14 mouse cellular contexts compared by ENCODE assay signal in genomic region chr4:45672262-45673076, GRCm38 (mm10).
DNase-seq lines count a peak whose midpoint lies in the region; ATAC-seq and TF ChIP-seq lines count a peak whose summit lies in the region.
"Had no signal": no experiment of that assay in that cellular context is flagged by ENCODE, and none has a peak within 500 bp of the region (broad histone marks: within the 10 kb centered on the region; RNA-seq: fewer than 3 reads in every experiment).

No protein-coding gene starts in this region.

- intact Hi-C loops in left cerebral cortex, postnatal 25 days (cut with DNase I) = no loop called here

- H3K27ac ChIP-seq in forebrain, embryonic 11.5 days (ENCODE audit: low read depth, low read length) = peak overlapping the region; percentile 38; the same call in 1 of the 2 replicates
- H3K27ac ChIP-seq in forebrain, embryonic 10.5 days = no peak overlapping the region
- peak overlapping the region; percentile 75 for H3K27ac ChIP-seq in forebrain, embryonic 14.5 days (ENCODE audit: low read depth, low read length)
- peak overlapping the region; percentile 60 for H3K27ac ChIP-seq in midbrain, embryonic 16.5 days (ENCODE audit: low read length)
- H3K27ac ChIP-seq in layer of hippocampus, adult 2 months = no peak overlapping the region
- H3K27ac ChIP-seq: embryonic facial prominence, embryonic 15.5 days; left cerebral cortex, adult 2 months had no signal

- ATAC-seq in forebrain, embryonic 11.5 days (replicated peaks; ENCODE audit: low FRiP score) = no peak
- peak; percentile 37; the same call in 1 of the 2 replicates for ATAC-seq in forebrain, embryonic 14.5 days
- ATAC-seq in midbrain, embryonic 16.5 days = peak; percentile 67
- ATAC-seq: intestine, postnatal 0 days had no signal

- no peaks in the 10 kb centered on the region; the same call in 1 of the 2 replicates for H3K27me3 ChIP-seq in forebrain, embryonic 11.5 days (ENCODE audit: control insufficient read depth, insufficient read depth, low read length)
- peaks cover 33% of the 10 kb centered on the region for H3K27me3 ChIP-seq in forebrain, embryonic 10.5 days (ENCODE audit: poor library complexity, severe bottlenecking)
- no peaks in the 10 kb centered on the region for H3K27me3 ChIP-seq in forebrain, embryonic 14.5 days (replicated peaks; ENCODE audit: control insufficient read depth, insufficient read depth, low read length)
- H3K27me3 ChIP-seq in midbrain, embryonic 16.5 days (ENCODE audit: control insufficient read depth, insufficient read depth, low read depth, low read length) = no peaks in the 10 kb centered on the region

- peaks cover 4% of the 10 kb centered on the region; the same call in 1 of the 2 replicates for H3K4me1 ChIP-seq in forebrain, embryonic 11.5 days (replicated peaks; ENCODE audit: control insufficient read depth, insufficient read depth, low read length)
- peaks cover 25% of the 10 kb centered on the region for H3K4me1 ChIP-seq in forebrain, embryonic 10.5 days
- peaks cover 21% of the 10 kb centered on the region for H3K4me1 ChIP-seq in forebrain, embryonic 14.5 days (ENCODE audit: control insufficient read depth, insufficient read depth, low read length)
- H3K4me1 ChIP-seq in midbrain, embryonic 16.5 days (ENCODE audit: control insufficient read depth, insufficient read depth, low read length) = peaks cover 23% of the 10 kb centered on the region
- H3K4me1 ChIP-seq: embryonic facial prominence, embryonic 15.5 days had no signal

- no peak overlapping the region for H3K4me2 ChIP-seq in forebrain, embryonic 11.5 days (ENCODE audit: low read depth, low read length, severe bottlenecking)
- H3K4me2 ChIP-seq in forebrain, embryonic 14.5 days (ENCODE audit: low read length) = no peak overlapping the region
- peak overlapping the region; percentile 19; the same call in 1 of the 2 replicates for H3K4me2 ChIP-seq in midbrain, embryonic 16.5 days (ENCODE audit: low read length)
- H3K4me2 ChIP-seq: embryonic facial prominence, embryonic 15.5 days had no signal

- 46% methylated on average over 16 of the region's 16 CpGs for WGBS in forebrain, embryonic 11.5 days
- WGBS in forebrain, embryonic 10.5 days = 45% methylated on average over 16 of the region's 16 CpGs
- WGBS in forebrain, embryonic 14.5 days = 32% methylated on average over 16 of the region's 16 CpGs
- WGBS in midbrain, embryonic 16.5 days = 27% methylated on average over 16 of the region's 16 CpGs

- no peak for DNase-seq in forebrain, embryonic 11.5 days (ENCODE audit: low spot score)
- DNase-seq in forebrain, embryonic 10.5 days (ENCODE audit: extremely low spot score, low spot score) = no peak
- DNase-seq in forebrain, embryonic 14.5 days (ENCODE audit: low spot score) = peak; percentile 39
- DNase-seq in thymus, postnatal 25 days = peak; percentile 38
- DNase-seq in layer of hippocampus, adult 2 months (ENCODE audit: low spot score in 2 of 2) = no peak
- no peak for DNase-seq in left cerebral cortex, postnatal 25 days (ENCODE audit: low spot score in 2 of 2)
- DNase-seq in ovary, postnatal 10 days (ENCODE audit: low spot score) = no peak
- DNase-seq: cerebellum, adult 2 months; kidney, postnatal 36 days had no signal

- H3K9me3 ChIP-seq in forebrain, embryonic 11.5 days (ENCODE audit: control insufficient read depth, low read length) = no peaks in the 10 kb centered on the region
- H3K9me3 ChIP-seq in forebrain, embryonic 10.5 days = no peaks in the 10 kb centered on the region
- H3K9me3 ChIP-seq in forebrain, embryonic 14.5 days (replicated peaks; ENCODE audit: control insufficient read depth, low read length) = no peaks in the 10 kb centered on the region
- H3K9me3 ChIP-seq in midbrain, embryonic 16.5 days (replicated peaks; ENCODE audit: control insufficient read depth, low read length, poor library complexity, severe bottlenecking) = no peaks in the 10 kb centered on the region
- H3K9me3 ChIP-seq: embryonic facial prominence, embryonic 15.5 days; G1E had no signal

- H3K9ac ChIP-seq in forebrain, embryonic 11.5 days (ENCODE audit: low read length) = no peak overlapping the region
- no peak overlapping the region for H3K9ac ChIP-seq in forebrain, embryonic 14.5 days (ENCODE audit: low read length)
- H3K9ac ChIP-seq in midbrain, embryonic 16.5 days (ENCODE audit: low read depth, low read length) = no peak overlapping the region
- H3K9ac ChIP-seq: embryonic facial prominence, embryonic 15.5 days had no signal

- TF ChIP-seq CTCF in layer of hippocampus, adult 2 months (conservative IDR thresholded peaks at IDR 0.05) = no peak

- H3K36me3 ChIP-seq in forebrain, embryonic 11.5 days (ENCODE audit: control insufficient read depth, insufficient read depth, low read length) = no peaks in the 10 kb centered on the region
- H3K36me3 ChIP-seq in forebrain, embryonic 10.5 days (replicated peaks) = no peaks in the 10 kb centered on the region
- no peaks in the 10 kb centered on the region for H3K36me3 ChIP-seq in forebrain, embryonic 14.5 days (ENCODE audit: control insufficient read depth, insufficient read depth, low read length)
- no peaks in the 10 kb centered on the region for H3K36me3 ChIP-seq in midbrain, embryonic 16.5 days (ENCODE audit: control insufficient read depth, insufficient read depth, low read length)
- H3K36me3 ChIP-seq: embryonic facial prominence, embryonic 15.5 days; G1E had no signal

- H3K4me3 ChIP-seq in forebrain, embryonic 11.5 days (ENCODE audit: low read depth, low read length) = no peak overlapping the region
- H3K4me3 ChIP-seq in forebrain, embryonic 10.5 days = no peak overlapping the region
- no peak overlapping the region for H3K4me3 ChIP-seq in forebrain, embryonic 14.5 days (ENCODE audit: low read depth, low read length)
- H3K4me3 ChIP-seq in midbrain, embryonic 16.5 days (ENCODE audit: low read depth, low read length) = no peak overlapping the region
- no peak overlapping the region for H3K4me3 ChIP-seq in layer of hippocampus, adult 2 months
- H3K4me3 ChIP-seq: embryonic facial prominence, embryonic 15.5 days; left cerebral cortex, adult 2 months had no signal

Comparison
In these comparisons a context has a peak if more than half of its experiments do, and no peak if none do; other contexts are left out.
1. DNase-seq: peak in forebrain, embryonic 14.5 days (single experiment) and thymus, postnatal 25 days (single experiment); none in forebrain, embryonic 11.5 days (single experiment), forebrain, embryonic 10.5 days (single experiment), layer of hippocampus, adult 2 months (0 of 2), left cerebral cortex, postnatal 25 days (0 of 2) and ovary, postnatal 10 days (single experiment).
2. H3K27ac ChIP-seq: peak in forebrain, embryonic 11.5 days (single experiment), forebrain, embryonic 14.5 days (single experiment) and midbrain, embryonic 16.5 days (single experiment); none in forebrain, embryonic 10.5 days (single experiment) and layer of hippocampus, adult 2 months (single experiment).